Mouse (Mus musculus) heart, embryonic 16.5 days (tissue): ENCODE measurements around the gene Trpc7. TPM values are rescaled to one million over a fixed set of nuclear protein-coding genes. Genes with fewer than 3 reads are reported as not detected.

Experiments
- ATAC-seq: fragments of 200-750 bp; cut with Nextera tagmentation; replicated peaks from 2 replicates; pipeline ENCODE4 v1.8.0; 2017; ENCODE audit warnings: moderate number of reproducible peaks; ENCODE audit not compliant: insufficient read depth, low FRiP score; ENCODE audit errors: extremely low read depth
- H3K27ac ChIP-seq: fragments of 300-500 bp; sonication (generic); 2 replicates; pipeline ENCODE4 v1.5.1; 2014; ENCODE audit warnings: mild to moderate bottlenecking, low read length, control low read depth, moderate library complexity
- H3K27me3 ChIP-seq: fragments of 300-500 bp; sonication (generic); 2 replicates; pipeline ENCODE4 v1.6.1; 2014; ENCODE audit warnings: low read length, mixed read lengths; ENCODE audit not compliant: control insufficient read depth, insufficient read depth
- H3K36me3 ChIP-seq: fragments of 300-500 bp; sonication (generic); 2 replicates; pipeline ENCODE4 v1.6.1; 2014; ENCODE audit not compliant: control insufficient read depth, insufficient read depth
- H3K4me1 ChIP-seq: fragments of 300-500 bp; sonication (generic); 2 replicates; pipeline ENCODE4 v1.6.1; 2014; ENCODE audit warnings: low read length, mixed read lengths; ENCODE audit not compliant: control insufficient read depth, insufficient read depth
- H3K4me2 ChIP-seq: fragments of 300-500 bp; sonication (generic); 2 replicates; pipeline ENCODE4 v1.6.1; 2014; ENCODE audit warnings: low read depth, mild to moderate bottlenecking, control low read depth, low read length
- H3K4me3 ChIP-seq: fragments of 300-500 bp; sonication (generic); 2 replicates; pipeline ENCODE4 v1.5.1; 2014; ENCODE audit warnings: mild to moderate bottlenecking, control low read depth, low read length
- H3K9ac ChIP-seq: fragments of 300-500 bp; sonication (generic); 2 replicates; pipeline ENCODE4 v1.6.1; 2014; ENCODE audit warnings: low read length, control low read depth
- H3K9me3 ChIP-seq: fragments of 300-500 bp; sonication (generic); replicated peaks from 2 replicates; pipeline ENCODE4 v1.6.1; 2016; ENCODE audit warnings: low read length; ENCODE audit not compliant: control insufficient read depth
- WGBS: fragments of 180-500 bp; shearing (Covaris S2); extraction: QIAGEN DNeasy Blood & Tissue Kit; methylation state at CpG from one replicate; pipeline ENCODE4 v1.1.7; 2014; 5-methylcytosine and 5-hydroxymethylcytosine counted together
- polyA plus RNA-seq: library from polyadenylated mRNA; unstranded; fragments of >200 nt; fragmentation: Nextera tagmentation; extraction: Ambion mirVana; gene quantifications from 2 replicates; pipeline ENCODE4 v1.2.1, GENCODE M21; 2015

Gene Trpc7
- 0.04 TPM in 1 of 2 replicates, not detected in the other for polyA plus RNA-seq

GRCm38 (mm10) chr13:56895893-56896292 is at the start of gene Trpc7:
Gene Trpc7 (minus strand): TSS chr13:56895993.
- Histone ChIP-seq H3K4me2 (no peak within 1 kb of the TSS), H3K4me3 (no peak within 1 kb of the TSS), H3K9ac (no peak within 1 kb of the TSS), H3K36me3 (no peaks in the 10 kb centered on the region), H3K27ac (no peak within 1 kb of the TSS), H3K4me1 (no peaks in the 10 kb centered on the region), H3K9me3 (no peaks in the 10 kb centered on the region), H3K27me3 (peaks cover 4% of the 10 kb centered on the region; the same call in 1 of the 2 replicates)
- ATAC-seq: no peak
- 71% methylated on average over 3 of the region's 3 CpGs for WGBS

- Histone ChIP-seq H3K4me1 (no peaks in the 10 kb centered on the region), H3K9ac (no peak overlapping the region)
- WGBS: 68% methylated on average over 11 of the region's 11 CpGs
Measured at GRCm38 (mm10) chr13:56939261-56939660, 43.5 kb upstream of the Trpc7 start.

GRCm38 (mm10) chr13:56933832-56934510 is 38.2 kb upstream of the Trpc7 start:
- ATAC-seq: no peak
- Histone ChIP-seq H3K9me3 (no peaks in the 10 kb centered on the region; the same call in none of the 2 replicates), H3K4me2 (no peak overlapping the region), H3K27me3 (peaks cover 2% of the 10 kb centered on the region; the same call in 1 of the 2 replicates), H3K36me3 (no peaks in the 10 kb centered on the region), H3K9ac (no peak overlapping the region), H3K4me3 (no peak overlapping the region), H3K27ac (no peak overlapping the region), H3K4me1 (no peaks in the 10 kb centered on the region)
- 80% methylated on average over 11 of the region's 11 CpGs for WGBS

More at GRCm38 (mm10) chr13:56939261-56939660, 43.5 kb upstream of the Trpc7 start:
- no peak overlapping the region for H3K4me3 ChIP-seq
- H3K27me3 ChIP-seq: peaks cover 2% of the 10 kb centered on the region; the same call in 1 of the 2 replicates
- no peak overlapping the region for H3K4me2 ChIP-seq
- H3K9me3 ChIP-seq: no peaks in the 10 kb centered on the region
- H3K27ac ChIP-seq: no peak overlapping the region
- ATAC-seq: no peak
- no peaks in the 10 kb centered on the region for H3K36me3 ChIP-seq

- H3K4me1 ChIP-seq: no peaks in the 10 kb centered on the region
- H3K4me3 ChIP-seq: no peak overlapping the region
- H3K27me3 ChIP-seq: no peaks in the 10 kb centered on the region
- H3K27ac ChIP-seq: no peak overlapping the region
- ATAC-seq: no peak
- WGBS: 91% methylated on average over 2 of the region's 2 CpGs
- no peak overlapping the region for H3K9ac ChIP-seq
- H3K9me3 ChIP-seq: no peaks in the 10 kb centered on the region; the same call in none of the 2 replicates
- no peaks in the 10 kb centered on the region for H3K36me3 ChIP-seq
- no peak overlapping the region for H3K4me2 ChIP-seq
Measured at GRCm38 (mm10) chr13:56930421-56930820, 34.6 kb upstream of the Trpc7 start.

- Histone ChIP-seq H3K9ac (no peak overlapping the region), H3K36me3 (no peaks in the 10 kb centered on the region), H3K4me1 (no peaks in the 10 kb centered on the region), H3K9me3 (no peaks in the 10 kb centered on the region), H3K27me3 (no peaks in the 10 kb centered on the region), H3K4me3 (no peak overlapping the region), H3K4me2 (no peak overlapping the region), H3K27ac (no peak overlapping the region)
- WGBS: 74% methylated on average over 2 of the region's 2 CpGs
- ATAC-seq: no peak
Measured at GRCm38 (mm10) chr13:56922976-56923375, 27.2 kb upstream of the Trpc7 start.

GRCm38 (mm10) chr13:56921251-56921650 is 25.5 kb upstream of the Trpc7 start:
- H3K4me3 ChIP-seq: no peak overlapping the region
- no peaks in the 10 kb centered on the region for H3K4me1 ChIP-seq
- no peak overlapping the region for H3K27ac ChIP-seq
- no peaks in the 10 kb centered on the region for H3K36me3 ChIP-seq
- WGBS: 50% methylated on average over 3 of the region's 3 CpGs
- no peaks in the 10 kb centered on the region for H3K9me3 ChIP-seq
- no peak for ATAC-seq
- no peak overlapping the region for H3K4me2 ChIP-seq
- no peak overlapping the region for H3K9ac ChIP-seq
- H3K27me3 ChIP-seq: no peaks in the 10 kb centered on the region

- Histone ChIP-seq H3K9ac (no peak overlapping the region), H3K27ac (no peak overlapping the region), H3K4me3 (no peak overlapping the region), H3K4me2 (no peak overlapping the region), H3K4me1 (no peaks in the 10 kb centered on the region), H3K27me3 (no peaks in the 10 kb centered on the region), H3K36me3 (no peaks in the 10 kb centered on the region), H3K9me3 (no peaks in the 10 kb centered on the region)
- no peak for ATAC-seq
- WGBS: 77% methylated on average over 7 of the region's 7 CpGs
Measured at GRCm38 (mm10) chr13:56914721-56915120, 18.9 kb upstream of the Trpc7 start.

GRCm38 (mm10) chr13:56911093-56911492 is 15.3 kb upstream of the Trpc7 start:
- Histone ChIP-seq H3K9me3 (no peaks in the 10 kb centered on the region), H3K27ac (no peak overlapping the region), H3K36me3 (no peaks in the 10 kb centered on the region), H3K4me3 (no peak overlapping the region), H3K4me1 (no peaks in the 10 kb centered on the region), H3K4me2 (no peak overlapping the region), H3K27me3 (no peaks in the 10 kb centered on the region), H3K9ac (no peak overlapping the region)
- 81% methylated on average over 12 of the region's 12 CpGs for WGBS
- no peak for ATAC-seq

- H3K27ac ChIP-seq: no peak overlapping the region
- H3K4me1 ChIP-seq: no peaks in the 10 kb centered on the region
- no peak overlapping the region for H3K9ac ChIP-seq
- H3K36me3 ChIP-seq: no peaks in the 10 kb centered on the region
- no peaks in the 10 kb centered on the region for H3K9me3 ChIP-seq
- no peak overlapping the region for H3K4me2 ChIP-seq
- WGBS: 4% methylated on average over 17 of the region's 17 CpGs
- peaks cover 4% of the 10 kb centered on the region; the same call in 1 of the 2 replicates for H3K27me3 ChIP-seq
- H3K4me3 ChIP-seq: no peak overlapping the region
- ATAC-seq: no peak
Measured at GRCm38 (mm10) chr13:56895386-56895785, 407 bp downstream of the Trpc7 start.
